Mouse (Mus musculus) stomach, postnatal 0 days (tissue): ENCODE measurements around the gene Cep295nl.

Experiments used
- CTCF ChIP-seq: IDR thresholded peaks from 2 replicates; pipeline ENCODE4 v1.5.1; 2016; ENCODE audit warnings: antibody characterized with exemption, low read depth, mild to moderate bottlenecking, moderate library complexity
- EP300 ChIP-seq: optimal IDR thresholded peaks from 2 replicates; pipeline ENCODE3; 2016; ENCODE audit warnings: antibody characterized with exemption

GRCm38 (mm10) chr11:118318678-118319077, 23.6 kb downstream of the Cep295nl start:
- no peak for TF ChIP-seq EP300
- TF ChIP-seq CTCF, result peak; percentile 81
